Mouse (Mus musculus): ENCODE data around the gene Fuk.

DNA sequence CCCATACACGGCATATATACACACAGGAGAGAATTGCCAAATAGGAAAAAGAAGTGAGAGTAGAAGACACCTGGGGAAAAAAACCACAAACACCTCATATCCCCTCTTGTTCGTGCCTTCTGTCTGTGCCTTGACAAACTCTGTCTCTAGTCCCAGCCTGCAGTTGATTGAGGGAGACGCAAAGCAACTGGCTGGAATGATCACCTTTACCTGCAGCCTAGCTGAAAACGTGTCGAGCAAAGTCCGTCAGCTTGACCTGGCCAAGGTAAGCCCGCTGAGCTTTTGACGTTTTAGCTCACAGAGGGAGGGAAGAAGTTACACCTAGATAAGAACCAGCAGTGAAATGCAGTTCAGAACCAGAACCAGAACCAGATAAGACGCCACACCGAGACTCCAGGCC is 51.1 kb downstream of the Fuk start:
- TF ChIP-seq TAL1 (IDR thresholded peaks at IDR 0.05; ENCODE audit: low read length) (no peak), GATA1 (IDR thresholded peaks at IDR 0.05; ENCODE audit: low read length) (no peak)

Measured in erythroblast, embryonic 14.5 days (primary cell).